Mouse (Mus musculus) urinary bladder, adult 18-20 months (tissue): ENCODE measurements at regions not wholly inside any gene's neighbourhood (a gene's known extent, or its start where the extent isn't known, plus 50 kb on each side); places are given as distances from the start of the nearest gene placed in this dataset.

Experiments used
- DNase-seq, 2 experiments: peaks; one replicate each; pipeline ENCODE4 v3.0.0; 2022; ENCODE audit warnings: low spot score in 2 of 2, mixed read lengths in 2 of 2

DNA sequence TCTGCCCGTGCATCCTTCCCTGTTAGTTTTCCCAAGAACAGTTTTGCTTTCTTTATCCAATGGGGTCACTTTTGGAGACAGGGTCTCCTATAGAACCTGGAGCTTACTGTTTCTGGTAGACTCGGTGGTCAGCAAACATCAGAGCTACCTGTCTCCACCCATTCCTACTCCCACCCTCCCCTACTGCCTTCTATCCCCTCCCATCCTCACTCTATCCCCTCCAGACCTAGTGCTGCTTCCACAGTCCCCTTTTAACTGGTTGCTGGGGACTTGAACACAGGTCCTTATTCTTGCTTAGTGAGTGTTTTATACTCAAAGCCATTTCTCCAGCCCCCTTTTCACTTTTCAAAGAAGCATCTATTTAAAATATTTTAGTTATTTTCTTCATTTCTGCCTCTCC lies 189.4 kb upstream of the Fat4 start:
- no peak for DNase-seq

DNA sequence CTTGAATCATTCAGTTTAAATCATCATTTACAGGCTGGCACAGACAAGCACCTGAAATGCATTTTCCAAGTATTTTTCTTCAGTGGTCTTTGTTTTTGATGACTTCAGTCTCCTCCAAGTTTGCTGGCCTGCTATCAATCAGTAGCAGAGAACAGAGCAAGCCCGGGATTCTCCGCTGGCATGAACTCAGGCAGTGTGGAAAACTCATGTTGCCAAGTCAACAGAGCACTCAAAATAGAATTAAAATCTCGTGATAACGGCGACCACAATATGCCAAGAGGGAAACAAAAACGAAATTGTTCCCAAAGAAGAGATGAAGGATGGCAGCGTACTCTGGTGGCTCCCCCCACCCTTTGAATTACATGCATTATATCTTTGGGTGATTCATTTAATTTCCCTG lies 190.9 kb upstream of the Fat4 start:
- DNase-seq, result no peak

DNA sequence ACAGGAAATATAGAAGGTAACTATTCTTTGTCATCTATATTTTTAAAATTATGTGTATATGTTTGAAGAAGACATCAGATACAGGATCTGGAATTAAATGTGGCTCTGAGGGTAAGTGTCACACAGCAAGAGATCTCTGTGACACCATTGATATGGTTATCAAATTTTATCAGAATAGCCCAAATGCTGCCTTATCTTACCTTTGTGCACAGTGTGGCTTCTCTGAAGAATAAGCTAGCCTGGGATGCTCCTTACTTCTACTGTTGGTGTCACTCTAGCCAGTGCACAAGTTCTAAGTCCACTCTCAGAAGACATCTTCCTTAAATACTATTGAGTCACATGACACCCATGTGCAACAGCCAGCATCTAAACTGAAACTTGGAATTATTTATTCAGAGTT lies 194.0 kb upstream of the Fat4 start:
- no peak for DNase-seq

DNA sequence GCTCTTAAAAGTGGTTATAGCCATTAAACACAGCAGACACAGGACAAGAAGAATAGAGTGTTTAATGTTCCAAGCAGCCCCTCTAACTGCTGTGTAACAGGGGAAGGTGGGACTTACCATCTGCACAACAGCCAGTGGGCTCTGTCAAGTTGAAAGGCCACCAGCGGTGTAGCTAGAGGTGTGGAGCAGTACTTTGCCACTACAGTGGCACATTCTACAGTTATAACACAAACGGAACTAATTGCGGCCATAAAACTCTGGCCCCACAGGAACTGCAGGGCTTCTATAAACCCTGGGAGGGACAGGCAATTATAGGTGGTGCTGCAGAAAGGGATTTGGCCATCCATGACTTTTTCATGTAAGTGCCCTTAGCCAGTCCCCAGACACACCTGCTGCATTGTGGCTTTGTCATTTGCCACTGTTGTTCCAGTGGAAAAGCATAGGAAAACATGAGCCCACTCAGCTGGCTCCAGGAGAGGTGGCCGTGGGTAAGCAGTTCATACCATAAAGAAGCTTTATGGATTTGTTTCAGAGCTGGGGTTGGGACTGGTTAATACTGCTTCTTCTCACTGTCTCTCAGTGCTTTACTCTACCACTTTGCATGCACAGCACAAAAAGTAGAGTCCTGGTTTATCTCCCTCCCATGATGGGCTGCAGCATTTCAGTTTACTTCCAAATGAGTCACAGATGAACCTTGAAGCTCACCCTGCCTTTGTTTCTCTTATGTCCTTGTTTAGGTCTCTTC lies 199.8 kb upstream of the Ankrd50 start:
- no peak for DNase-seq

DNA sequence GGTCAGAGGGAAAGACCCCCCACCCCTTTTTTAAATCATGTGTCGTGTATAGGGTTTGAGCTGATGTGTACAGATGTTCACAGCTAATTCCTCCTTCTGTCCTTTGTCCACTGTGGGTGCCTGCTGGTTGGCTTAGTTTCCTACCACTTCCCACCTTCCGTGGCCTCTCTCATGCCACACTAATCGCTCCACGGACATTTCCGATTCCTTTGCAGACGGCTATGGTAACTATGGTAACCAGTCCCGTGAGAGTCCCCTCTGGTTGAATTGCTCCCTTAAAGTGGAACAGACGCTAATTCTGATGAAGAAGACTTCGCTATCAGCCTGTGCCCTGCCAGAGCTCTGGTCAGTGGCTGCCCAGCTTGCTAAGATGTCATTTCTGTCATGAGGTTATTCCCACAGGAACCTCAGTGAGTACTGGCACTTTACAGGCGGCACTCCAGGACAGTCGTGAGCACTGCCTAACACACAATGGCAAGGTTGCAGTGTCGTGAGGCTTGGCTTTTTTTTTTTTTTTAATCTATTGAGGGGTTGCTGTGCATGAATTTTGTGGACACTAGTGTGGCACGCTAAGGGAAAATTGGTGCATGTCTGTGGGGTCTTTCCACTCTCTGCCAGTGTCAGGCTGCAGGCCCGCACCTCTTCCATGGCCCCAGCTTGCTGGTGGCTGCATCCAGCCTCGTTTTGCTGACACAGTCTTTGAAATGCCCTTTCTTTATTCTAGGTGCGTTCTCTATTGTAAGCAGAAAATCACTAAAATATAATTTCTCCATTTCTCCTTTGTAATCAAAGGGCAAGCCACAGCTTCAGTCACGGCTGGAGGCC lies 179.2 kb upstream of the Ankrd50 start:
- DNase-seq, result no peak

DNA sequence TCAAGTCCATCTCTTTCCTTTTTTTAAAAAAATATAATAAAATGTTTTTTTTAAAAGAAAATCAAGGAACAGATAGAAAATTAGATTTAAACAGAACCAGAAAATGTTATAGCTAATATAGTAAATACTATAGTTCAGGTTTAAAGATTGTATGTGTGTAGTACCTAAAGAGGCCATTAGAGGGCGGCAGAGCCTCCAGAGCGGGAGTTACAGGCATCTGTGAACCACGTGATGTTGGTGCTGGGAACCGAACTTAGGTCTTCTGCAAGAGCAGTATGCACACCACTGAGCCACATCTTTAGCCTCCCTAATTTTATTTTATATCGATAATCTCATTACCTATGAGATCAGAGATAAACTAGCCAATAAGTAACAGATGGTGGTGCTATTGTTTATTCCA lies 178.4 kb upstream of the Ankrd50 start:
- DNase-seq, result no peak

DNA sequence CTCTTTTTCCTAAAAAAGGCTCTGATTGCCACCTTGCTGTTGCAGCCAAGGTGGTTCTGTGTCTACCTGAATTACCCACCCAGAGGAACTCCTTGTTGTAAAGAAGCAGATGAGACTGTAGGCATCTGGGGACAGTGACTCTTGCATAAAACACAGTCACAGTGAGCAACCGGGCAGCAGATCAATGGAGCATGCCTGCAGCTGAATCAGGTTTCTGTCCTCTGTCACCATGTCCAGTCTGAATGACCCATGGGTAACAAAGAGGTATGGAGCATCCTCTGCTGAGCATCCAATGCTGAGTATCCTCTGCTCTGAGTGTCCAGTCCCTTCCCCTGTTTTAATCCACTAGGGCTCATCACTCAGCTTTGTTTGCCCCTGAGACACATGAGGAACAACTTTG lies 172.1 kb upstream of the Ankrd50 start:
- no peak for DNase-seq

DNA sequence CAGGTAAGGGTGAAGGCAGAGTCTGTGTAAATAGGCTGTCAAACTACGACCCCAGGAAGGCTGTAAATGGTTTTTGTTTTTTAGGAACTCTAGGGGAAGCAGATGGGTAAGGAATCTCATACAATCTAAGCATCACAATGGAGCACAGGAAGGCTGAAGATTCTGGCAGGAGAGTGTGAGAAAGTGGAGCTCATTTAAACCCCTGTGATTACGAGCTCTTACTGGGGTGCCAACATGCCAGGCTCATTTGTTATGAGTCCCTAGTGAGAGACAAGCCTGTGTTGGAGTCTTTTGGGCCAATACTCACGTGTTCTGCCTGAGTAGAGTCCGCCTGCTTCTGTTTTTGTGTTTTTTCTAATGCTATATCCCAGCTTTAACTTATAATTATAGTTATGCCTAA lies 169.3 kb upstream of the Ankrd50 start:
- no peak for DNase-seq

DNA sequence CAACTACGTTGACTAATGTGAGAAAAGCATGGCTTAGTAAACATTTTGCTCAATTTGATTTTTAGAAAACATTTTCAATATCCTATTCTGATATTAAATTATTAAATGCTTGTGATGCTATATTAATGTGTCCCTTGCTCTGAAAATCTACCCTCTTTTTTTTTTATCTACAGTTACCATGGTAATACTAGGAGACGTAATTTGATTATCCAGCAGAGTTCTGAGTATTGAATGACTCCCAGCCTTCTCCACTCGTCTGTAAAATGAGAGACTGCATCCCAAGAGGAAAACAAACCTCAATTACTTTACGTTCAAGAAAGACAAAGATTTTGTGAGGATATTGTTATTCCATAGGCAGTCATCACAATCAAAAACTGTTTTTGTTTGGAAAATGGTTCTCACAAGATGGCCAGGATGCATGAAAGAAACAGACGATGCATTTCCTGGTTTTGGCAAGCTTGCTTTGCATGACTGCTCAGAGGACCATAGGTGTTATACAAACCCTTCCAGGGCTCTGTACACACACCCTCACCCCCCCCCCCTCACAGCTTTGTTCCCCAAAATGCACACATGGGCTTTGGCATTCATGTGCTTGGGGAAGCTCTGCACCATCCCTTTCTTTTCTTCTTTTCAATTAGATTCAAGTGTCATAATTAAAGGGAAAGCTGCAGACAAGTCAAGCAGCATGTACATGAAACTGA lies 168.5 kb upstream of the Ankrd50 start:
- DNase-seq, result no peak

DNA sequence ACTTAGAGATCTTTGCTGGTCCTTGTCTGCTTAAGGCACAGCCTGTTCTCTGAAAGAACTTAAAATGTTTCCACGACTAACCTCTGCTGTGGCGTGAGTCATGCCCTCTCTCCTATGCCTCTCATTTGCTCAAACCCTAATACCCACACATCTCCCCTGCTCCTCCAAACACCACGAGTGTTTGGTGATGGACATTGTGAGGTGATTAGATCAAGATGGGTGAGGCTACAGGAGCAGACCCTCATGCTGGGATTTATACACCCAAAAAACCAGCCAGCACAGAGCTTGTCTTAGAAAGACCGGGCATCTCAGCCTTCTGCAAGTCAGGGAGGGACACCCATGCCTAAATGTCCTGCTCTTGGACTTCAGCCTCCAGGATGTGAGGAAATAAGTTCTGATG lies 165.5 kb upstream of the Ankrd50 start:
- no peak for DNase-seq

DNA sequence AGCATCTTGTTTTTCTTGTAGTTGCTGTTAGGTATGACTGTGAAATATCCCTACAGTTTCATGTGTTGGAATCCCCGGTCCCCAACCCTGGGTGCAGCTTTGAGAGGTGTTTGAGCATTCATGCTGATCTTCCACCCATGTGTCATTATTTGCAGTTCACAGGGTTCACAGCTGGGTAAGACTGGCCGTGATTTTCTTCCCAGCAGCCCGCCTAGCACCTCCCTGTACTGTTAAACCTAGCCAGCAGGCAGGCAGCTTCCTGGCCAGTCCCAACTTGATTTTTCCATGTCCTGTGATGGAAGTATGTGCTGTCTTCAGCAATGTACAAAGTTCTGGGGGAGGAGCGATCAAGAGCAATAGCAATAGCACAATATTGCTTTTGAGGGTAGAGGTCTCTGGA lies 164.0 kb upstream of the Ankrd50 start:
- no peak for DNase-seq

DNA sequence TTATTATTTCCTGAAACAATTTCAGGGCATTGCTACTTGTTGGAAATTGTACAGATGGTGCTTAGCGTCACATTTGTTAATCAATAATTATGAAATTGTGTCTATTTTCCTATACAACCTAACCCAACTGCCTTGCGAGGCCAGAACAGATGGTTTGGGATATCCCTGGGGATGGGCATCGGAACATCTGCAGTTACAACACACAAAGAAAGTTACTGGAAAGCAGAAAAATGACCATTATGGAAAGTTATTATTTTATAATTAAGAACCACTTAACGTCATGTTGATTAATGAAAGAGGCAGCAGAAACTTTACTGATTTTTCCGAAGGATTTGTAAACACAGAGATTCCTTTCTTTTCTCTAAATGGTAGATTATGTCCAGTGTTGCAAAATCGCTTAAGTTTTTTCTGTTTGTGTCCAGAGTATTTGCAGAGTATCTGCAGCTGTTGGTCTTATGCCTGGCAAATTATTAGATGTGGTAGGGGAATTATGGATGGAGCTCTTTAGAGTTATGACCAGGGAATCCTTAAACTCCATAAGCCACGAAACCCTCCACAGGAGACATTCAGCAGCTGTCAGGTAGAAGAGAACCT lies 163.2 kb upstream of the Ankrd50 start:
- DNase-seq, result no peak

DNA sequence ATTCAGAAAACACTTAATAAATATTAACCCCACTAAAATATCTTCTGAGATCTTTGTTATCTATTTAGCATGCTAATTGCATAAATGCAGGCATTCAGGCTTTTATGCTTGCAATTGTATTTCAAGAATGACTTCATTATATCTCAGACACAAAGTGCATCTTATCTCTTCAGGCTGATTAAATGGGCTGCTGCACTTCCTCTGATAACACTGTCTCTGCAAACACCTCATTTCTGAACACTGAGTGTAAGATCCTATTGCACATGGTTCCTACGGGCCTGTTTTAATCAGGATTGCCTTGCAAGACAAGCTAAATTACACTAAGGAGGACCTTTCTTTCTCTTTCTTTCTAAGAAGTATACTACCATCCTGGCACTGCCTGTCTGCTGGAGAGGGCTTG lies 157.1 kb upstream of the Ankrd50 start:
- DNase-seq, result no peak

DNA sequence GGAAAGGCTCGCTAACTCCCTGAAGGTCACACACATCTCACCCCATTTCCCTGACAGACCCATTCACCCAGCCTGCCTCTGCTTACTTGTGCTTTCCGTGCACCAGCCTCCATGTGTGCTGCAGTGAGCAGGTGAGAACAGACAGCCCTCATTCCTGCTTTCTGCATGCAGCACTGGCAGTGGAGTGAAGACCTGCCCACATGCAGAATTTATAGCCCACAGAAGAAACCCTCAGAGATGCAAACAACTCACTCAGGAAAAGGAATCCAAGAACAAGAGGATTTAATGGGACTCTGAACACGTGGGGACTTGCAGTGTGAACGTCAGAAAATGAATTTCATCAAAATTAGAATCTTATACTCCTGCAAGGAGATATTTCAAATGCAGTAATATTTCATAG lies 152.2 kb upstream of the Ankrd50 start:
- DNase-seq, result no peak

DNA sequence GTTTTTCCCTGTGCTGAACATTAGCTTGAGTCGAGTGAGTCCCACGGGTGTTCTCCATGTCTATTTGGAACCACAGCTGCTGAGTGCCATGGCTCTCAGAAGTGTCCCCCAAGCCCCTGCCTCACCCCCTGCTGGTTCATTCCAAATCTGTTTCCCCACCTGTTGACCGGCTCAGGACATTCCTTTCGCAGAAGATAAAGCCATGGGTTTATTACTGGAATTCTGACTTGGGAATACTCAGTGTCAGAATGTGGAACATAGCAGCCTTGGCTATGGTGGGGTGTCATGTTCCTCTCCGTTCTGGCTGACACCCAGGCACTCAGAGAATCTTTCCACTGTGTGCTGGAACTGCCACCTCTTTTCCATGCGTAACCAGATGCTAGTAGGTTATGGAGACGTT lies 148.7 kb upstream of the Ankrd50 start:
- DNase-seq, result no peak

DNA sequence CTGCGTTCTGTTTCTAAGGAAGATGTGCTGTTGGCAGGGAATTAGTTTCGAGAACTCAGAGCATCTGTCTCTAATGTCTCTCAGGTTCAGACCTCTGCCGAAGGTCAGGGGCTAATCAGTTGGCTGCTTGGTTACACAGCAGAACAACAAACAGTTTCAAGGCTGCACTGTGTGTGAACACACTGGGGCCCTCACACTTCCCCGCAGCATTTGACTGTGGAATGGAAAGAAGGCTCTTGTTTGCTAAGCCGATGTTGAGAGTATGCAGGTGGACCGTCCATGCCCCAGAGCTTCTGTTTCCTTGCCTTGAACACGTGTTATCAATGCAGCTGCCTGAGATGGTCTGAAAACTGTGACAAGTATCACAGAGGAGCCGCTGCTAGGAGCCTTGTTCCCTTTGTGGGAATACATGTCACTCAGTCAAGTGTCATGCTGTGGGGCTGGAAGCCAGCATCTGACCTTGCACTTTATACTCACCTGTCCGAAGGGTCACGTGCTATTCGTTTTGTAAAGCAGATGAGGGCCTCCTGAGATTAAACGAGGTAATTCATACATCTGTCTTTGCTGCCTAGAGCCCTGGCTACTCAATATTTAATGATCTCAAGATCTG lies 141.0 kb upstream of the Ankrd50 start:
- no peak for DNase-seq

DNA sequence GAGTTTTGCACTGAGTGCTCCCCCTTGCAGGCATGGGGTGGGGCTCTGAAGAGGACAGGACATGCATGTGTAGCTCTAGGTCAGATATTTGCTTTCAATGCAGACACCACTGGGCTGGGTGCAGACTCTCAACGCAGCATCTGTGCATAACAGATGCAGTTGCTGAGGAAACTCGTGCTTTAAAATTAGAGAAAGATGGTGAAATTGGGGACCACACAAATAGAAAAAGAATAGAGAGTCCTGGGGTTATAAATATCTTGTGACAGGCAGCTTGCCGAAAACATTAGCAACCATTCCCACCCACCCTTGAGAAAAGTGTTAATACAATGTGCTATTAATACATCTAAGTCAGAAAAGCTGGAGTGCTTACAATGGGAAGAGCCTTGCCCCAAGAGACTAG lies 133.3 kb upstream of the Ankrd50 start:
- DNase-seq, result no peak

DNA sequence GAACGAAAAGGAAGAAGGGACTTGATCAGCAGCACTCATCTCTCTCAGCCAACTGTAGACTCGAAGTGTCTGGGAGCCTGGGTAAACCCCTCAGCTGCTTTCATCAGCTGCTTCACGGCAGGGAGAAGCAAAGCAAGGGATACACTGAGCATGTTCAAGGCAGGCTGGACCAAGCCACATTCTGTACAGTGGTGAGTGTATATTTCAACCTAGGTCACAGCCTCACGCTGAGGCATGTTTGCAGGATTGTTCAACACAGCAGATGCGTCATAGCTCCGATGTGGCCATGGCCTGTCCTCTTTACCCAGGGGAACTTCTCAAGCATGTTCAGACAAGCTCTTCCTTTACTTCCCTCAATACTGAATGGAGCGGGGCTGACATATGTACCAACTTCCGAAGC lies 132.6 kb upstream of the Ankrd50 start:
- DNase-seq, result peak; percentile 26 to 67

DNA sequence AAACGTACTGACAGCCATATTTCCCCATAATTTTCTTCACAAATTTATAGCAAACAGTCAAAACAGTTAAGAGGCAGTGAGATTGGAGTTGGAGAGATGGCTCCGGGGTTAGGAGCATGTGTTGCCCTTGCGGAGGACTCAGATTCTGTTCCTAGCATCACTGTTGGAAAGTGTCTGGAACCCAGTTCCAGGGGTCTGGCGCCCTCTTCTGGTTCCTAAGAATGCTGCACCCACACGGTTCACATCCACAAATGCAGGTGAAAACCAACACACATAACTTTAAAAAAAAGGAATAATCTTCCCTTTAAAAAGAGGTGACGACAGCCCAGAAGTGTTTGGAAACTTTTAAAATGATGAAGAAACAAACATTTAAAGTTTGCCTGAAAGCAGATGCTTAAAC lies 129.1 kb upstream of the Ankrd50 start:
- DNase-seq, result no peak

DNA sequence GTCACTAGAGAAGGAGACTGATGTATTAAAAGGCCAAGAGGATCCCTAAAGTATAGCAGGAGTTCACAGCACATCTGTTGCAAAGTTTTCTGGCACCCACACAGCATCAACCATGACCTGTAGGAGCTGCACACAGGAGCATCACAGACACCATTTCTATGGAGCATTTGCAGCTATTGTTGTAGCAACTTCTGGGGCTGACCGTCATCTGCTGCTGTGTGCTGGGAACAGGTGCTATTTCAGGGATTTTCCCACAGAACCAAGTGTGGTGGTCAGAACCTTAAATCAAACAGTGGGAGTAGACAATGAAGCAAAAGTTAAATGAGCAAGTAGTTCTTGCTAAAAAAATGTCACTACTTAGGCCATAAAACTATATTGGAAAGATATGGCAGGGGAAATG lies 106.9 kb upstream of the Ankrd50 start:
- no peak for DNase-seq

DNA sequence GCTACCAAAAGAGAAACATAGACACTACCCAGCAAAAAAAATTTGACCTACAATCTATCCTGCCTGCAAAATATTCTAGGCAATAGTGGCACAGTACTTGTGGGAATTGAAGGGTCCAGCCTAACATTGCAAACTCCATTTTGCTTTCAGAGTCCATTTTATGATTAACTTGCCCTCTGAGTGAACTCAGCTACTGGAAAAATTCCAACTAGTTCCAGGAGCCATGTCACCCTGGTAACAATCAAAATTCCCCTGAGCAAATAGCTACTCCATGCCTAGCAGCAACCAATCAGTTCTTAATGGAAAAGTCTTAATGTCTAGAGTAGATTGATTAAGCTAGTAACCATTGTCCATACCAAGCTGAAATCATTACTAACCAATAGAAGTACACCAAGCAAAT lies 104.3 kb upstream of the Ankrd50 start:
- DNase-seq, result no peak

DNA sequence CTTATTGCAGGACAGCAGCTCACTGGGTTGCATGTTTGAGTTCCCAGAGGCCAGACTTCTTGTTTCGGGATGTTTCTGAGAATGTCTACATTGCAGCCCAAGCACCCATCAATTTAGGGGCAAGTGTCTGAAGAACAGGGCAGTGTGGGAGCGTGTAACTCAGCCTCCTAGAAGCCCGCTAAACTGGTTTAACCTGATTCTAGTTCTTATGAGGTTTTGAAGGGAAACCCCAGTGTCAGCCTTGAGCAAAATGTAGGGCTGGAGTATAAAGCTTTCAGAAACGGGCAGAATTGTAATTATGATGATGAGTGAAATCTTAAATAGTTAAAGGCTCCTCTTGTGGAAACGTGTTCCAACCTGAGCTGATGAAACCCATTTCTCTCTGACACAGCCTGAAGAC lies 100.9 kb upstream of the Ankrd50 start:
- DNase-seq, result no peak
